Mouse (Mus musculus): ENCODE data around the gene Snx10. TPM values are rescaled to one million over a fixed set of nuclear protein-coding genes. Genes with fewer than 3 reads are reported as not detected.

Gene Snx10
- total RNA-seq (2023): 10 to 100 TPM; 70.7 to 80.2 TPM

GRCm38 (mm10) chr6:51523807-51524320 lies at the start of gene Snx10:
Snx10 (plus strand) TSS chr6:51523901.

Other genes with a start within 250 kb of the Snx10 start
- under 1 TPM in 1 of 2 experiments, not detected in 1; 0.13 TPM for gene Nfe2l3, start 91.2 kb upstream of the Snx10 start, total RNA-seq (2023)
- 100 to 1,000 TPM; 527 to 558 TPM for gene Hnrnpa2b1, start 54.0 kb upstream of the Snx10 start, total RNA-seq (2023)
- 10 to 100 TPM; 66.7 to 80.8 TPM for gene Cbx3, start 53.5 kb upstream of the Snx10 start, total RNA-seq (2023)